Mouse (Mus musculus) cerebellum, adult 18-20 months (tissue): ENCODE data around the gene Nfkb1.

ENCODE experiments used
- DNase-seq, 2 experiments: peaks; one replicate each; pipeline ENCODE4 v3.0.0; 2021

Nfkb1 gene

DNA sequence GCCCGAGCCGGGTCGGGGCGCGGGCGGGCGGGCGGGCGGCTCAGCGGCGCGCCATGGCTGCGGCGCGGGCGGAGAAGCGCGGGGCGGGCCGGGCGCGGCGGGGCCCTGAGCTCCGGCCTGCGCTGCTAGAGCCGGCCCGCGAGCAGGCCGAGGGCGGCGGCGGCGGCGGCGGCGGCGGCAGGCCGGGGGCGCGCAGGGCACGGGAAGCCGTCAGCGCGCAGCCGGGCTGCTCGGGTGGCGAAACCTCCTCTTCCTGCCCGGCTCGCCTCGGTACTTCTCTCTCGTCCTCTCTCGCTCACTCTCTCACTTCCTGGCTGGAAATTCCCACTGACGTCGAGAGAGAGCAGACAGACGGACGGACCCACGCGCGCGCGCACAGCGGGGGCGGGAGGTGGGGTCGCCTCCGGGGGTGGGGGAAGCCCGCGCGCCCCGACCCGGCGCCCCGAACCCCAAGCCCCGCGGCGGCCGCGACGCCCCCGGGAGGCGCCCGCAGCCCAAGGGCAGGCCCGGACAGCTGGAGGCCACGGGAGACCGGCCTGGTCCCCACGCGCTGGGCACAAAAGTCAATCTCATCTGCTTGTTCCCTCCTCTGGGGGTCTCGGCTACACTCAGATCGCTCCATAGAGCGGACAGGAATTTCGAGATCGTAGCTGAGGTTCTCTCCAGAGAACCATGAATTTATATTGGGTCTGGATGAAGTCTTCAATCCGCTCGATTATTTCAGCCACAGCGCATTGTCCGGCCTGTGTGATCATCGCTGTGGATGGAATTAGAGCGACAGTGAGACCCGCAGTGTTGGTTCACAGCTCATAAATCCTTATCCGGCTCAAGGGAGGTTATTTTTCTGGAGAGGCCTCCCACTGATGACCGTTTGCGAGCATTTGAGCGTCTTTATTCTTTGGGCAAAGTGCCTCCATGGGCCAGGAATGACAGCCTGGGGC is at the start of gene Nfkb1:
Gene Nfkb1 (minus strand): TSS at position 357 of the 941 bp plus-strand sequence.
- DNase-seq = peak; percentile 60 to 71

DNA sequence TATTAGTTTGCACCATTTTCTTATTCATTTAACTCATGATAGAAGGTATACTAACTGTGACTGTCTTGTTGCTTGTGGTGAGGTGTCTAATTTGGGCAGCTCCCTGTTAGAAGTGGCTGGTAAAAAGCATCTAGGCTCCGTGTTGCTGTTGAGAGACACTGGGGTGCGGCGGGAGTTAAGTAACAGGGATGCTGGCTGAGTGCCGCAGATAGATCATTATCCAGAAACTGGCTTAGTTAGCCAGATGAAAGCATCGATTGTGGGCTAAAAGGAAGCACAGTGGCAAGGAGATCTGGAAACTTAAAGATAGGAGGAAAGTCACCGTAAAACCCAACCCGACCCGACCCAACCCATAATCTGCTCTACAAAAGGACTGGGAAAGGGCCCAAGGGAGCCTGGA is 49.4 kb upstream of the Nfkb1 start:
- DNase-seq = no peak

DNA sequence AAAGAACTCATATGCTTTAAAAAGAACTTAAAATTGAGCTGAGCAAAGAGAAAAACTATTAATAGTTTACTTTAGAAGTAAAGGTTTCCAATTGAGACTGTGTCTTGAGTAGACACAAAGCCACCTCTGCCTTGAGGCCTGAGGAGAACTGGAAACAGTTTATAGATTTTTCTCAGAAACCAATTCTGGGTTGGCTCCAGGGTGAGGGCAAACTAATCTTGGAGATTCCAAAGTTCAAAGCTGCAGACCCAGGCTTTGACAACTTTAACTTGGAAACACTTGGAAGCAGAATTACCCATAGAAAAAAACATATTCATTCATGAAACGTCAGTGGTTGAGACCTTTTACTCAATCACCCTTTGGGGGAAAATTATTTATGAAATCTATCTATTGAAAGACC is 43.4 kb upstream of the Nfkb1 start:
- DNase-seq = no peak

DNA sequence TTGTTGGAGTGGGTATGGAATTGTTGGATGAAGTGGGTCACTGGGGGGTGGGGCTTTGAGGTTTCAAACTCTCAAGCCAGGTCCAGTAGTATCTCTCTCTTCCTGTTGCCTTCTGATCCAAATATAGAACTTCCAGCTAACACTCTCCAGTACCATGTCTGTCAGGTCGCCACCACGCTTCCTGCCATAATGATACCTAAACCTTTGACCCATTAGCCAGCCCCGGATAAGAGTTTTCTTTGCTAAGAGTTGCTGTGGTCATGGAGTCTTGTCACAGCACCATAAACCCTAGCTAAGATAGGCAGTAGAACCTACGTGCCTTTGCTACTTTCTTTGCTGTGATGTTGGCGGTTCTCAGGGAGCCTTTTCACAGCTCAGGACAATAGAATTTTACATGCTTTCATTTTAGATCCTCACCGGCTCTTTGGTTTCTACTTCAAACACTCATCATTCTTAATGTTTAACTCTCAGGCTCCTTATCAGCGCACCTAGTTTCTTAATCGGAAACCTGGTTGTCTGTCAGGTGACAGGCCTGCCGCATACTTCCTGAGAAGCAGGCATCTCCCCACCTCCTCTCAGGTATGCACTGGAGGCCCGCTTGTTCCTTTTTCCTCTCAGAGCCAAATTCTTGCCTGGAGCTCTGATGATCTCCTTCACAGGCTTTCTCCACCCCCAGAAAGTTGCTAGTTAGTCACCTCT is 41.5 kb upstream of the Nfkb1 start:
- DNase-seq = no peak

DNA sequence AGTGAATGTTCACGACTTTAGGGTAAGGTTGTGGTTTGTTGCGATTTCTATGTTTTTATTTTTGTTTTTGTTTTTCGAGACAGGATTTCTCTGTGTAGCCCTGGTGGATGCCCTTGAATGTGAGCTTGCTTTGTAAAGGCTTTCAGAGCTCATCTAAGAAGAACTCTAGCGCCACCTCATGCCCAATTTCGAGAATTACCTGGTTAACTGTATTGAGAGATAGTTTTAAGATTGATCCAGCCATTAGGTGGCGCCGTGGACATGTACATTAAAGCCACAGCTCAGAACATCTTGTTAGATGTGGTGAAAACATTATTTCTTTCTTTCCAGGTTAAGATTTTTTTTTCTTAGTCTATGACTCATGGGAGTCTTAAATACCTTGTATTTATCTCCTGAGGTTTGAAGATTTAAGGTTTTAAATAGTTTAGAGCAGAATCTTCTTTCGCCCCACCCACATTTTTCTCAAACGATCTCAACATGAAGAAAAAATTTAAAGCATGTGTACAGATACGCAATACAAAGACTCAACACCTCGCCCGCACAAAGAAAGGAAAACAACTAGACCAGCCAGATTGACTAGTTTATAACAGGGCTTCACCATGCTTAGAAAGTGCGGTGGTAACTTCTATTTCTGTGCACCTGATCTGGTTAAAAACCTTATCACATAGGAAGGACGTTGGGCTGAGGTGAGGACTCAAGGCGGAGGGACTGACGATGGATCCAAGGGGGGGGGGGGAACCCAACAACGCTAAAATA is 40.1 kb upstream of the Nfkb1 start:
- peak; percentile 93 for DNase-seq

DNA sequence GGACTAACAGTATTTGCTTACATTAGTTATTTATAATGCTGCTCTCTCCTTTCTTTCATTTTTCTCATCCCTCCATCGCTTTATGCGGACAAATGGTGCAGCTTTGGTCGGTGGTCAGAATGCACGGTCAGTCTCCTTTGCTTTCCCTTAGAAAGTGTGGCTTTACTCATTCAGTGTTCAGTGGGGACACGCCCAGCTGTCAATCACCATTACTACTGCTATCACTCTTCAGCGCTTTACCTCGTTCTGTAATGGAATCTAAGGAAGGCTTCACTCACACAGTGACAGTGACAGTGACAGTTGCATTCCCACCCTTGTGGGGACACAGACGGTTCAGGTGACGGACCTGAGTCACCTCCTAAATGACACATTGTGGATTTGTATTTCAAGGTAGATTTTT is 39.4 kb upstream of the Nfkb1 start:
- DNase-seq = peak; percentile 5 to 11

DNA sequence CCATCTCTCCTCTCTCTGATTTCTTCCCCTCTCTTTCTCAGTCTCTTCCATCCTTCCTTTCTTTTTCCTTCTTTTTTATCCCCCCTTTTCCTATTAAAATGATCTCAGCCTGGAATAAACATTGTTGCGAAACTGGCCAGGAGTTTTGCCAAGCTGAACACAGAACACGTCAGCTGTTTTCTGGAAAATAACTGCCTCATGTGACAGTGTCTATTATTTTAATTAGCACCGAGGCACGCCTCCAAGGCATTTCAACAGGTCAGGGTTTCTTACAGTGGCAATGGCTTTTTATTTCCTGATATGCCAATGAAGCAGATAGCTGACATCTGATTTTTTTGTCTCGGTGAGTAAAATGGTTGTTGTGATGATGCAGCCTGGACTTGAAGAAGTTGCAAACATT is 38.2 kb upstream of the Nfkb1 start:
- DNase-seq = no peak

DNA sequence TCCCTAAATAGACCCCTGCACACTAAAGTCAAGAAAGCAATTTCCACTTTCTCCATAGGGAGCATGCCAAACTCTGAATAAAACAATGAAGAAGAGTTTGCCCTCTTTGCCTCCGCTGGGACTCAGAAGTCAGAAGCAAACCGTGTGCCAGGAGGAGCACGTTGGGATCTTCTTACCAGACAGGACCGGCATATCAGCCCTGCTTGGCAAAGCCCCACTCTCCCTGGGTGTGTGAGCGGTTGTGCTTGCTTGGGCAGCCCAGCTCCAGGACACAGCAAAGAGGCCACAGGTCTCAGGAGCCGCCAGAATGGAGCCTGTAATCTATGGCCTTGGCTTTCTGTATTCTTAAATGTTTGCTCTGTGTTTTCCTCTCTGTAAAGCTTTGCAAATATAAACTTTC is 37.6 kb upstream of the Nfkb1 start:
- no peak for DNase-seq

DNA sequence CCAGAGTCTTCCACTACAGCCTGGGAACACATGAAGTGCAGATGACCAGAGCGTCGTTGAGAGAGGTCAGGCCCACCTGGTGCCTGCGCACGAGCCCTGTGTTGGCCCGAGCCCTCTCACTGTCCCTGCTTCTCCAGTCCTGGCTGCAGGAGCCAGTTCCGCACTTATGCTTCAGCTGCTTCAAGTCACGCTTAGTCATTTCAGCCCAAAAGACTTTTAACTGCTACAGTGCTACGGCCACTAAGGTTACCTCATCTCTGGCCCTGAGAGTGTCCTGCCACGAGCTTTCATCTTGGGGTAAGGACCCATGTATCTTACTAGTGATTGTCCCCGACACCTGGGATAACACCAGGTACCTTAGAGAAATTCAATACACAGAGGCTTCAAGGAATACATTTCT is 36.0 kb upstream of the Nfkb1 start:
- no peak for DNase-seq

DNA sequence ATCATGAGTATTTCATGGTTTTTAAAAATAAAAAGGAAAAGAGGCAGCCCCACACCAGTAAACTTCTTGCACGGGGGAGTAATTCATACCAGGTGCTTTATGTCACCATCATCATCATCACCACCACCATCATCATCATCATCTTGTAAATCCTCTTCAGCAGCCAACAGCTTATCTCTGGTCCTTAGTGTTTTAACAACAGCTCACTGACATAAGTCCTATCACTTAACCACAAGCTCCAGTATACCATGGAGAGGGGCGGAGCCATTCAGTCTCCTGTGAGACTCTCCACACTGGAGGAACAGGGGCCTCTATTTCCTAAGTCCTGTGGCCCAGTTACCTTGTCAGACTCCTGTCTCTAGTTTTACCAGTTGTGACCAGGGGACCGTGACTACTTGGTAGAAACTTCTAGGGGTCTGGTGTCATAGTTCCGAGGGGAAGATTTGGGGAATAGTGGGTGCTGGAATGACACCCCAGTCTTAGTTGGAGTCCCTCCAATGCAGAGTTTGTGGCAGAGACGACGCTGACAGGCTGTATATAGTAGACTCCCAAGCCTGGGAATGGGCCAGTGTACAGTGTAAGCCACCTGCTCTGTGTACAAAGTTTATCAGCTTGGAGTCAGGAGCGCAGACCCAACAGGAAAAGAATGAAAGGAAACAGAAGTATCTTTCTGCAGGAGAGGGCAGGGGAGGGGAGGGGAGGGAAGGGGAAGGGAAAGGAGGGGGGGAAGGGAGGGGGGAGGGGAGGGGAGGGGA is 35.4 kb upstream of the Nfkb1 start:
- DNase-seq = no peak

DNA sequence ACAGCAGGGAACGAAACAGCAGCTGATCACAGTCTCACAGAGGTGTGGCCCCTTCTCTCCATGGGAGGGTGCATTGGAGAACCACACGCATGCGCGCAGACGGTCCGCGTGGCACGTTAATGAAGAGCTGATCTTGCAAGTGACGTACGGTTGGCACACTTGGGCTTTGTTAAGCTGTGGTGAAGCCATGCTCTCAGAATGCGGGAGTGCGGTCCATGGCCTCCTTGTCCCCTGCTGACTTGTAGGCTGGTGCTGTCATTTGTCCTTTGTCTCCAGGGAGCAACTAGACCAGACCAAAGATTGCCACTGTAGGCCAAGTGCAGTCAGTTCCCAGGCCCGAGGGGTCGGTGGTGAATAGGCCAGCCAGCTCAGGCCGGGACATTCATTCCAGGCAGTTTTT is 34.7 kb upstream of the Nfkb1 start:
- DNase-seq = peak in 1 of 2 experiments; percentile 14

DNA sequence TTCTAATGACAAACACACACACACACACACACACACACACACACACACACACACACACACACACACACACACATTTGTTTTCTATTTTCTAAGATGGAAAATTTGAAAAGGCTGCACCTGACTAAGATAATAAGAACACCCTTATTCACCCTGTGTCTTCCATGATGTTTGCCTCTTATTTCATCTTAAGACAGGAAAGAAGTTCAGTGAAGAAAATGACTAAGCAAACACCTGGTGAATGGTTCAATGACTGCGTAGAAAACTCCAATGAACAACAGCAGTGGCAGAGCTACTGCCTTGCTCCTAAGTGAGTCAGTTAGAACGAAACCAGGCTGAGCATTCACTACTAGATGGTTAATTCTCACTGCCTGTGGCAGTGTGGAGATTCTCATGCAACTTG is 30.8 kb upstream of the Nfkb1 start:
- no peak for DNase-seq

DNA sequence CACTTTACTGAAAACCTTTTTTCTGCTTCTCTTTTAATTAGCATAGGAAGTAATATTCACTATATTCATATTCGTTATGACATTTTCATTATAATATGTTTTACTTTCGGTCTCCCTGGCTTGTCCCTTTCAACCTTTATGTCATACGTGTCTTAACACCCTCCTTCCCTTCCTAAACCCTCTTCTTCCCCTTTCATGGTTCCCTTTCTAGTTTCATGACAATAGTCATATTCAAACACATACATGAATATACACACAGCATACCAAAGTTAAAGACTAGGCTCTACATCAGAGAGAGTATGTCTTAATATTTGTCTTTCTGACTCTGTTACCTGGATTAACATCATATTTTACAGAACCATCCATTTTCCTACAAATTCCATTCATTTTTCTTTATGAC is 28.6 kb upstream of the Nfkb1 start:
- no peak for DNase-seq

DNA sequence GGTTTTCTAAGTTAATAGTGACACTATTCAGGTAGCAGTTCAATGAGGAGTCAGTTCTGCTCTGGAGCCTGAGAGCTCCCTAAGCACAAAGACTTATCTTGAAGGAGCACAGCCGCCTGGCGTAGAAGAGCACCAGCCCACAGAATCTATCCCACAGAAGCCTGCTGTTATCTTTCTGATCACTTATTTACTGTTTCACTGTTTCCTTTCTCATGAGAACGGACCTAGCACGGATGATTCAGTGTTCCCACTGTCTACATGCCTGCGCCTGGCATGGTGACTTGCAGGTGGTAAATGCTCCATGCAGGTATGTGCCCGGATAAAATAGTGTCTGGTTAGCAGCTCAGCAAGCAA is 27.8 kb upstream of the Nfkb1 start:
- DNase-seq = no peak

DNA sequence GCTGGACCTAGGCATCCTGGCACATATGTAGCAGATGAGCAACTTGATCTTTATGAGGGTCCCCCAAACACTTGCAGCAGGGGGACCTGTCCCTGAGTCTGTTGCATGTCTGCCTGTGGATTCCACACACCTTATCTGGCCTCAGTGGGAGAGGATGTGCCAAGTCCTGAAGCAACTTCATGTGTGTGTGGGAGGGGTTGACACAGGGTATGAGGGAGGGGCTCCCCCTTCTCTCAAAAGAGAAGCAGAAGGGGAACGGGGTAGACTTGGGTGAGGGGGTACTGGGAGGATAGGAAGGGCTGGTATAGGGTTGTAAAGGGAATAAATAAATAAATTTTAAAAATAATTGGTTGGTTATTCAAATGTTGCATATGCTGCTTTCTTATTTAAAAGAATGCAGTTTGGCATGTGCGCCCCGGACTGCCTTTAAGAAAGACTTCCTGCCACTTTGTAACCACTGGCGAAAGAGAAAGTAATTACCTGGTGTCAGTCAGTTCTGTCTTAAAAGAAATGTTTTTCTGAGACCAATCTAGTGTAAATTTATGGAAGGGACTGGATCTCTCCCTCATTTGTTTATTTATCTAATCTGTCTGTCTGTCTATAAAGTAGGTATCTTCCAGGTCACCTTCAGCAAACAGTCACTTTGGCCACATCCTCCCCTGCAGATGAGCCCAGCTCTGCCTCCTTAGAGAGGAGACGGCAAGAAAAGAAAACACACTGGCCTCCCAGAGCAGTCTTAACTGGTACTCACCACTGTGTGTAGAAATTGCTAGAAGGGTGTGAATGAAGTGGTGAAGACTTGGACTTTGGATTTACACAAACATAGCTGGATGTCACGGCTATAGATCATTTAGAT is 27.2 kb upstream of the Nfkb1 start:
- no peak for DNase-seq

DNA sequence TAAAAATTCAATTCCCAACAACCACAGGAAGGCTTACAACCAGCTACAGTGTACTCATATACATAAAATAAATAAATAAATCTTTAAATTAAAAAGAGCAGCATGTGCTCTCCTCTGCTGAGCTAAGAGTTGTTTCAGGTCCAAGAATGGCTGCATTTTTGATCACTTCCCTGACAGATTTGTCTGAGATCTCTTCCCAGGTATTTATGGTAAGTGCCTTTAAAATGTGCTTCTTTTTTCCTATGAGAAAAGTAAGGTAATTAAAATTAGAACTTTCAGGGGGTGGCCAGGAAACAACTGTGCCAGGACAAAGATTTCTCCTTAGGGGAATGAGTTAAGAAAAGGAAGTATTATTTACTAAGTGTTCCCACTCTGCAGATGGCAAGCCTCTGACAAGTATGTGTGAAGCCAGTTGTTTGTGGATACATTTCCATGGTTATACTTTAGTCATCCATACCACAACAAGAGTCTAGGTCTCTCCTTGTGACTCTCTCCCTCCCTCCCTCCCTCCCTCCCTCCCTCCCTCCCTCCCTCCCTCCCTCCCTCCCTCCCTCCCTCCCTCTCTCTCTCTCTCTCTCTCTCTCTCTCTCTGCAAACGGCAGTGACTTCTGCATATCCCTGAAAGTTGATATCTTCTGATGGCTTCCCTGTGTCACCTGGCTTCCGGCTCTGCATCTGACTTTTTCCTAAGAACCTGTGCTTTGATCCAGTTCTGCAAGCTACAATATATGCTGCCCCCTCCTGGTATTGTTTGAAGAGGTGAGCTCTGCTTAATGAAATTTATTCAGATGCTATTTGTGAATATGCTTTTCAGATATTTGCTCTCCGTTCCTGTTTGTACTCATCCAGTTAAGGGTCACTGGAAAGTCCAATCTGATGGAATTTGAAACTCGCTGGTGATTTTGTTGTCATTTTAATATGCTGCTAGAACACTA is 21.9 kb upstream of the Nfkb1 start:
- peak in 1 of 2 experiments; percentile 24 for DNase-seq

DNA sequence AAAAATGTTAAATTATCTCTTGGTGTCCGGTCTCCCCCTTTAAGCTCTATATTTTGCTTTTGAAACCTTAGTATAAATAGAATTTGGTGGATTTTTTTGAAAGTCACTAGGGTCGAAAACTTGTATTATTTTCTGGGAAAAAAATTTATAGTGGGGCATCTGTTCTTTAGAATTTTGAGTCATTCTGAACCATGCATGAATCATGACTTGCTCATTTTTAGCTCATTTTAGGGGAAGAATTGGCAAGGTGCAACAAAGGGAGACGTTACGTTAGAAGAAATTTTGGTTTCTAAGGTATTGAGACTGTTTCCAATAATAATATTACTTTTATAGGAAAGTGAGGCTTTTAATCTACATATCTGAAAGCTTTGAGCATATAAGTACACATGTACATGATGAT is 20.3 kb upstream of the Nfkb1 start:
- DNase-seq = no peak

DNA sequence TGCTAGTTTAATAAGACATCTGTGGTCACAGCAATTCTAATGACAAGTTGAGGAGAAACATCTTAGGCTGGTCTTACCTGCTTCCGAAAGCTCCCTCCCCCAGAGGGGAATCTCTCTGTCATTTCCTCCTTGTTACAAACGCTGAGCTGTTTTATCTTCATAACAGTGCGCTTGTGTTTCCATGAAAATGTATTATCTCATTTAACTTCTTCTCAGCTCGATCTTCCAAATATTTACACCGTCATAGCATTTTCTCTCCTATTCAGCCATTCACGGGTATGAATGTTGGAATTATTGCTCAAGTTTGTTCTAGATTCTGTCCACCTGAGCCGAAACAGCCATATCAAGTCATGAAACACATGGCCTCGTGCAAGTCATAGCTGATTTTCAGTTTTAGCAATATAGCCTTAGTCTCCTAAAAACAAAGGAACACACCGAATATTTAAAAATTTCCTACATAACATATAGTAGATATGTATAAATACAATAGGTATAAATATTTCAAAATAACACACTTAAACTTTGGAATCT is 19.8 kb upstream of the Nfkb1 start:
- no peak for DNase-seq

DNA sequence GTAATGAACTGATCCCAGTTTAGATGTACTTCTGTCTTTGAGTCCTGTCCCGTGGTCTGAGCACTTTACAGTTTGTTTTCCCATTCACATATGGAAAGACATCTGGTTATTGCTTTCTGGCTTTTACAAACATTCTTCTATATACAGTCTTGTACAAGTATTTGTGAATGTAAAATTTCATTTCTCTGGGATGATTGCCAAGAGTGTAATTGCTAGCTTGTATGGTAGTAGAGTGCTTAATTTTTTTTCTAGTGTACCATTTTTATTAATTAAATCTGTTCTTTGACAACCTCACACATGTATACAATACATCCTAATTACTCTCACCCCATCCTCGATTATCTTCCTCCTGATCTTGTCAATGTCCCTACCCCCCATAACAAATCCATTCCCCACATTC is 12.0 kb upstream of the Nfkb1 start:
- DNase-seq = no peak

DNA sequence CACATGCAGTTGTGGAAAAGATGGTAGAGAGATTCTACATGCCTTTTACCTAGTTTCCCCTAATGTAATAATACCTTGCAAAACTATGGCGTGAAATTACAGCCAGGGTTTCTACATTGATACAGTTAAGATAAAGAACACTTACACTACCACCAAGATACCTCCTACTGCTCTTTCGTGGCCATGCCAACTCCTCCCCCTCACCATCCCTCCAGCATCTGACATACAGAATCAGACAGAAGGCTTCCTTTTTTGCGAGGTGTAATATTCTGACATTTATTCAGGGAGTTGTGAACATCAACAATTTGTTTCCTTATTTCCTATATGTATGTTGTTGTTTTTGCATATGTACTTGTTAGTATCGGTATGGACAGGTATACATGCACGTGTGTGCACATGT is 11.3 kb upstream of the Nfkb1 start:
- DNase-seq = no peak
